Mouse (Mus musculus) heart, embryonic 13.5 days (tissue): ENCODE results near the gene Rapgef3. TPM values are rescaled to one million over a fixed set of nuclear protein-coding genes. Genes with fewer than 3 reads are reported as not detected.

Experiments used
- ATAC-seq: fragments of 200-750 bp; cut with Nextera tagmentation; 2 replicates; pipeline ENCODE4 v1.8.0; 2017; ENCODE audit warnings: moderate TSS enrichment; ENCODE audit not compliant: insufficient number of reproducible peaks, low FRiP score, low TSS enrichment; ENCODE audit errors: extremely low read depth
- H3K27ac ChIP-seq: fragments of 300-500 bp; sonication (generic); replicated peaks from 2 replicates; pipeline ENCODE4 v1.5.1; 2015; ENCODE audit warnings: moderate library complexity, mild to moderate bottlenecking, inconsistent platforms
- H3K27me3 ChIP-seq: fragments of 300-500 bp; sonication (generic); replicated peaks from 2 replicates; pipeline ENCODE4 v1.6.1; 2015; ENCODE audit warnings: mild to moderate bottlenecking, inconsistent platforms
- H3K36me3 ChIP-seq: fragments of 300-500 bp; sonication (generic); 2 replicates; pipeline ENCODE4 v1.6.1; 2015; ENCODE audit warnings: mild to moderate bottlenecking, inconsistent platforms
- H3K4me1 ChIP-seq: fragments of 300-500 bp; sonication (generic); 2 replicates; pipeline ENCODE4 v1.6.1; 2015; ENCODE audit warnings: inconsistent platforms
- H3K4me2 ChIP-seq: fragments of 300-500 bp; sonication (generic); 2 replicates; pipeline ENCODE4 v1.6.1; 2015; ENCODE audit warnings: inconsistent platforms, mild to moderate bottlenecking, moderate library complexity
- H3K4me3 ChIP-seq: fragments of 300-500 bp; sonication (generic); 2 replicates; pipeline ENCODE4 v1.5.1; 2015; ENCODE audit warnings: moderate library complexity, mild to moderate bottlenecking, inconsistent platforms
- H3K9ac ChIP-seq: fragments of 300-500 bp; sonication (generic); 2 replicates; pipeline ENCODE4 v1.6.1; 2015; ENCODE audit warnings: inconsistent platforms, mild to moderate bottlenecking, moderate library complexity
- H3K9me3 ChIP-seq: fragments of 300-500 bp; sonication (generic); 2 replicates; pipeline ENCODE4 v1.6.1; 2016; ENCODE audit warnings: inconsistent platforms
- WGBS: fragments of 180-500 bp; shearing (Covaris S2); methylation state at CpG from one replicate; pipeline ENCODE4 v1.1.7; 2015; ENCODE audit warnings: mixed read lengths; 5-methylcytosine and 5-hydroxymethylcytosine counted together
- polyA plus RNA-seq: library from polyadenylated mRNA; unstranded; fragments of >200 nt; fragmentation: Nextera tagmentation; extraction: Ambion mirVana; gene quantifications from 2 replicates; pipeline ENCODE4 v1.2.1, GENCODE M21; 2015

Rapgef3 gene
- polyA plus RNA-seq, 1 experiment from 2014 or later: 22.1 TPM

GRCm38 (mm10) chr15:97793386-97794153 lies 25.8 kb upstream of the Rapgef3 start:
- Histone ChIP-seq H3K9ac (no peak overlapping the region), H3K27ac (no peak overlapping the region), H3K4me3 (no peak overlapping the region), H3K36me3 (peaks cover 91% of the 10 kb centered on the region), H3K4me1 (peaks cover 15% of the 10 kb centered on the region), H3K9me3 (no peaks in the 10 kb centered on the region), H3K27me3 (no peaks in the 10 kb centered on the region), H3K4me2 (no peak overlapping the region)
- no peak for ATAC-seq
- 89% methylated on average over 18 of the region's 18 CpGs for WGBS

GRCm38 (mm10) chr15:97791126-97791700 lies 23.4 kb upstream of the Rapgef3 start:
- no peaks in the 10 kb centered on the region for H3K9me3 ChIP-seq
- peaks cover 68% of the 10 kb centered on the region for H3K36me3 ChIP-seq
- H3K4me1 ChIP-seq: peaks cover 26% of the 10 kb centered on the region
- no peak overlapping the region for H3K9ac ChIP-seq
- H3K27me3 ChIP-seq: no peaks in the 10 kb centered on the region
- ATAC-seq: no peak
- WGBS: 83% methylated on average over 11 of the region's 11 CpGs
- no peak overlapping the region for H3K4me3 ChIP-seq
- no peak overlapping the region for H3K27ac ChIP-seq
- H3K4me2 ChIP-seq: no peak overlapping the region

GRCm38 (mm10) chr15:97789761-97790505 lies 22.2 kb upstream of the Rapgef3 start:
- Histone ChIP-seq H3K9me3 (no peaks in the 10 kb centered on the region), H3K27ac (no peak overlapping the region), H3K27me3 (no peaks in the 10 kb centered on the region), H3K9ac (no peak overlapping the region), H3K4me2 (peak overlapping the region; percentile 0; the same call in 1 of the 2 replicates), H3K4me1 (peaks cover 38% of the 10 kb centered on the region), H3K4me3 (no peak overlapping the region), H3K36me3 (peaks cover 55% of the 10 kb centered on the region)
- ATAC-seq: no peak
- WGBS: 57% methylated on average over 20 of the region's 20 CpGs

- WGBS: 51% methylated on average over 6 of the region's 6 CpGs
- no peak for ATAC-seq
- H3K9ac ChIP-seq: no peak overlapping the region
- H3K4me1 ChIP-seq: peaks cover 41% of the 10 kb centered on the region
- peak overlapping the region; percentile 34 for H3K27ac ChIP-seq
- H3K4me3 ChIP-seq: no peak overlapping the region
- H3K4me2 ChIP-seq: peak overlapping the region; percentile 85
- no peaks in the 10 kb centered on the region for H3K9me3 ChIP-seq
- H3K27me3 ChIP-seq: no peaks in the 10 kb centered on the region
- peaks cover 44% of the 10 kb centered on the region for H3K36me3 ChIP-seq
These were observed 21.0 kb upstream of the Rapgef3 start for GRCm38 (mm10) chr15:97788821-97789220.

GRCm38 (mm10) chr15:97787799-97788667 lies 20.3 kb upstream of the Rapgef3 start:
- H3K4me2 ChIP-seq: peak overlapping the region; percentile 85
- 67% methylated on average over 19 of the region's 19 CpGs for WGBS
- ATAC-seq: no peak
- peaks cover 36% of the 10 kb centered on the region for H3K36me3 ChIP-seq
- peak overlapping the region; percentile 75; the same call in 1 of the 2 replicates for H3K4me3 ChIP-seq
- H3K27ac ChIP-seq: peak overlapping the region; percentile 82
- H3K4me1 ChIP-seq: peaks cover 44% of the 10 kb centered on the region
- H3K9ac ChIP-seq: peak overlapping the region; percentile 68; the same call in 1 of the 2 replicates
- H3K9me3 ChIP-seq: no peaks in the 10 kb centered on the region
- H3K27me3 ChIP-seq: no peaks in the 10 kb centered on the region

GRCm38 (mm10) chr15:97787148-97787798 lies 19.5 kb upstream of the Rapgef3 start:
- no peaks in the 10 kb centered on the region for H3K27me3 ChIP-seq
- peaks cover 52% of the 10 kb centered on the region for H3K4me1 ChIP-seq
- peak overlapping the region; percentile 75 for H3K4me3 ChIP-seq
- H3K9ac ChIP-seq: peak overlapping the region; percentile 68
- H3K9me3 ChIP-seq: no peaks in the 10 kb centered on the region
- H3K36me3 ChIP-seq: peaks cover 28% of the 10 kb centered on the region
- 77% methylated on average over 7 of the region's 7 CpGs for WGBS
- peak overlapping the region; percentile 85 for H3K4me2 ChIP-seq
- no peak for ATAC-seq
- H3K27ac ChIP-seq: peak overlapping the region; percentile 82

- H3K4me2 ChIP-seq: peak overlapping the region; percentile 85
- H3K27me3 ChIP-seq: no peaks in the 10 kb centered on the region
- 65% methylated on average over 10 of the region's 10 CpGs for WGBS
- peak overlapping the region; percentile 82 for H3K27ac ChIP-seq
- ATAC-seq: peak; percentile 62
- peak overlapping the region; percentile 75 for H3K4me3 ChIP-seq
- peak overlapping the region; percentile 50 for H3K9ac ChIP-seq
- H3K9me3 ChIP-seq: no peaks in the 10 kb centered on the region
- H3K36me3 ChIP-seq: peaks cover 21% of the 10 kb centered on the region
- H3K4me1 ChIP-seq: peaks cover 59% of the 10 kb centered on the region
These were observed 18.8 kb upstream of the Rapgef3 start for GRCm38 (mm10) chr15:97786412-97787112.

- 59% methylated on average over 9 of the region's 9 CpGs for WGBS
- peak; percentile 54 for ATAC-seq
- H3K4me1 ChIP-seq: peaks cover 64% of the 10 kb centered on the region
- no peaks in the 10 kb centered on the region for H3K9me3 ChIP-seq
- H3K4me3 ChIP-seq: peak overlapping the region; percentile 75
- peak overlapping the region; percentile 82 for H3K27ac ChIP-seq
- no peaks in the 10 kb centered on the region for H3K27me3 ChIP-seq
- peaks cover 14% of the 10 kb centered on the region; the same call in 1 of the 2 replicates for H3K36me3 ChIP-seq
- peak overlapping the region; percentile 85 for H3K4me2 ChIP-seq
- peak overlapping the region; percentile 50; the same call in 1 of the 2 replicates for H3K9ac ChIP-seq
These were observed 18.1 kb upstream of the Rapgef3 start for GRCm38 (mm10) chr15:97785731-97786411.

- Histone ChIP-seq H3K36me3 (peaks cover 2% of the 10 kb centered on the region; the same call in 1 of the 2 replicates), H3K27me3 (no peaks in the 10 kb centered on the region), H3K27ac (peak overlapping the region; percentile 82), H3K4me3 (peak overlapping the region; percentile 75), H3K4me1 (peaks cover 71% of the 10 kb centered on the region), H3K4me2 (peak overlapping the region; percentile 85), H3K9ac (peak overlapping the region; percentile 93), H3K9me3 (no peaks in the 10 kb centered on the region)
- peak; percentile 37; the same call in 1 of the 2 replicates for ATAC-seq
- WGBS: 7% methylated on average over 45 of the region's 45 CpGs
These were observed 16.9 kb upstream of the Rapgef3 start for GRCm38 (mm10) chr15:97784561-97785161.
